Mouse (Mus musculus) CH12.LX (cell line): ENCODE measurements around the gene Ddr1. TPM values are rescaled to one million over a fixed set of nuclear protein-coding genes. Genes with fewer than 3 reads are reported as not detected.

Experiments used
- DNase-seq: peaks from one replicate; pipeline ENCODE4 v3.0.0-alpha.2; 2013; ENCODE audit errors: extremely low read depth
- H3K27ac ChIP-seq: 2 replicates; pipeline ENCODE4 v1.5.1; 2012; ENCODE audit warnings: low read depth, mild to moderate bottlenecking, control low read depth, moderate library complexity; ENCODE audit not compliant: insufficient read depth
- H3K27me3 ChIP-seq: replicated peaks from 2 replicates; pipeline ENCODE3; 2012; ENCODE audit warnings: inconsistent platforms
- H3K36me3 ChIP-seq, 2 experiments: replicated peaks in 1 of 2; 2 replicates each; pipeline versions ENCODE3 to v1.6.1; 2012; ENCODE audit warnings: inconsistent platforms in 1 of 2, low read length in 1 of 2, mild to moderate bottlenecking in 1 of 2, mixed read lengths in 1 of 2, moderate library complexity in 1 of 2; ENCODE audit not compliant: control insufficient read depth in 1 of 2, insufficient read depth in 1 of 2
- H3K4me1 ChIP-seq, 2 experiments: 2 replicates each; pipeline ENCODE4 v1.6.1; 2012; ENCODE audit warnings: inconsistent platforms in 1 of 2, moderate library complexity in 1 of 2; ENCODE audit not compliant: insufficient read depth in 2 of 2, control insufficient read depth in 1 of 2
- H3K4me2 ChIP-seq: 2 replicates; pipeline ENCODE4 v1.6.1; 2012; ENCODE audit warnings: low read depth, mild to moderate bottlenecking, control low read depth; ENCODE audit not compliant: poor library complexity, insufficient read depth, severe bottlenecking
- H3K4me3 ChIP-seq, 3 experiments: fragments of 150-350 bp in 1 of 3; sonication (generic) in 1 of 3; replicated peaks in 1 of 3; 2 replicates each; pipeline versions ENCODE3 to v1.5.1; 2011 to 2012; ENCODE audit warnings: low read depth in 2 of 3, low read length in 2 of 3, mild to moderate bottlenecking in 2 of 3, moderate library complexity in 2 of 3, control low read depth in 1 of 3, improper control_type of control experiment in 1 of 3, inconsistent platforms in 1 of 3, mixed read lengths in 1 of 3; ENCODE audit not compliant: poor library complexity in 1 of 3
- H3K79me2 ChIP-seq: replicated peaks from 2 replicates; pipeline ENCODE4 v1.6.1; 2012; ENCODE audit warnings: mild to moderate bottlenecking, moderate library complexity; ENCODE audit not compliant: control insufficient read depth, poor library complexity, insufficient read depth, severe bottlenecking; ENCODE audit errors: extremely low read depth
- H3K9ac ChIP-seq: 2 replicates; pipeline ENCODE4 v1.6.1; 2012; ENCODE audit warnings: low read depth, mild to moderate bottlenecking, control low read depth, moderate library complexity; ENCODE audit not compliant: insufficient read depth
- H3K9me3 ChIP-seq: replicated peaks from 2 replicates; pipeline ENCODE3; 2012; ENCODE audit warnings: low read length, inconsistent platforms, mixed read lengths
- BHLHE40 ChIP-seq: IDR thresholded peaks from 2 replicates; pipeline ENCODE4 v1.6.1; 2011; ENCODE audit warnings: mild to moderate bottlenecking, low read depth, low read length, improper control_type of control experiment
- CHD1 ChIP-seq: IDR thresholded peaks from 2 replicates; pipeline ENCODE4 v1.6.1; 2012; ENCODE audit warnings: low read depth, low read length, improper control_type of control experiment, inconsistent platforms
- CTCF ChIP-seq, 2 experiments: IDR thresholded peaks in 1 of 2; conservative IDR thresholded peaks in 1 of 2; 2 replicates each; pipeline ENCODE4 v1.5.1; 2011 to 2012; ENCODE audit warnings: low read depth in 2 of 2, low read length in 2 of 2, improper control_type of control experiment in 1 of 2, inconsistent platforms in 1 of 2, mild to moderate bottlenecking in 1 of 2, moderate library complexity in 1 of 2
- E2F4 ChIP-seq: IDR thresholded peaks from 2 replicates; pipeline ENCODE4 v1.6.1; 2011; ENCODE audit warnings: low read depth, low read length, improper control_type of control experiment; ENCODE audit not compliant: insufficient replicate concordance
- ELF1 ChIP-seq: IDR thresholded peaks from 2 replicates; pipeline ENCODE4 v1.6.1; 2014; ENCODE audit warnings: low read depth, mild to moderate bottlenecking, inconsistent platforms, low read length, improper control_type of control experiment
- ETS1 ChIP-seq: conservative IDR thresholded peaks from 2 replicates; pipeline ENCODE4 v1.6.1; 2012; ENCODE audit warnings: low read depth, mild to moderate bottlenecking, inconsistent platforms, low read length, improper control_type of control experiment, moderate library complexity
- IRF4 ChIP-seq: IDR thresholded peaks from 2 replicates; pipeline ENCODE4 v1.6.1; 2014; ENCODE audit warnings: low read depth, mild to moderate bottlenecking, inconsistent platforms, low read length, improper control_type of control experiment
- KAT2A ChIP-seq: IDR thresholded peaks from 2 replicates; pipeline ENCODE4 v1.6.1; 2012; ENCODE audit warnings: low read length, improper control_type of control experiment, inconsistent platforms; ENCODE audit not compliant: insufficient replicate concordance
- MAFK ChIP-seq: IDR thresholded peaks from 2 replicates; pipeline ENCODE4 v1.6.1; 2011; ENCODE audit warnings: low read length, improper control_type of control experiment; ENCODE audit not compliant: insufficient replicate concordance
- MAX ChIP-seq: IDR thresholded peaks from 2 replicates; pipeline ENCODE4 v1.6.1; 2011; ENCODE audit warnings: low read length, improper control_type of control experiment
- MAZ ChIP-seq: IDR thresholded peaks from 2 replicates; pipeline ENCODE4 v1.6.1; 2012; ENCODE audit warnings: low read depth, mild to moderate bottlenecking, inconsistent platforms, low read length, improper control_type of control experiment, moderate library complexity
- MEF2A ChIP-seq: IDR thresholded peaks from 2 replicates; pipeline ENCODE4 v1.6.1; 2014; ENCODE audit warnings: low read depth, mild to moderate bottlenecking, inconsistent platforms, low read length, improper control_type of control experiment, borderline replicate concordance
- MXI1 ChIP-seq: IDR thresholded peaks from 2 replicates; pipeline ENCODE4 v1.6.1; 2011; ENCODE audit warnings: mild to moderate bottlenecking, low read depth, low read length, improper control_type of control experiment
- PAX5 ChIP-seq: IDR thresholded peaks from 2 replicates; pipeline ENCODE4 v1.6.1; 2012; ENCODE audit warnings: low read length, inconsistent platforms, mixed read lengths
- POLR2A ChIP-seq: IDR thresholded peaks from 2 replicates; pipeline ENCODE4 v1.6.1; 2011; ENCODE audit warnings: low read depth, mild to moderate bottlenecking, improper control_type of control experiment, low read length
- RAD21 ChIP-seq: IDR thresholded peaks from 2 replicates; pipeline ENCODE4 v1.6.1; 2011; ENCODE audit warnings: low read depth, mild to moderate bottlenecking, low read length, improper control_type of control experiment, moderate library complexity
- RCOR1 ChIP-seq: conservative IDR thresholded peaks from 2 replicates; pipeline ENCODE4 v1.6.1; 2012; ENCODE audit warnings: low read depth, mild to moderate bottlenecking, inconsistent platforms, low read length, improper control_type of control experiment
- SMC3 ChIP-seq: IDR thresholded peaks from 2 replicates; pipeline ENCODE4 v1.6.1; 2011; ENCODE audit warnings: low read depth, low read length, improper control_type of control experiment
- TBP ChIP-seq: conservative IDR thresholded peaks from 2 replicates; pipeline ENCODE4 v1.6.1; 2011; ENCODE audit warnings: low read depth, low read length, improper control_type of control experiment
- TCF12 ChIP-seq: IDR thresholded peaks from 2 replicates; pipeline ENCODE4 v1.6.1; 2014; ENCODE audit warnings: low read depth, mild to moderate bottlenecking, inconsistent platforms, low read length, improper control_type of control experiment
- UBTF ChIP-seq: IDR thresholded peaks from 2 replicates; pipeline ENCODE4 v1.6.1; 2012; ENCODE audit warnings: low read depth, mild to moderate bottlenecking, inconsistent platforms, low read length, improper control_type of control experiment, moderate library complexity
- USF1 ChIP-seq: IDR thresholded peaks from 2 replicates; pipeline ENCODE4 v1.6.1; 2014; ENCODE audit warnings: low read depth, mild to moderate bottlenecking, inconsistent platforms, low read length, improper control_type of control experiment
- ZKSCAN1 ChIP-seq: IDR thresholded peaks from 2 replicates; pipeline ENCODE4 v1.6.1; 2012; ENCODE audit warnings: low read depth, inconsistent platforms, low read length, improper control_type of control experiment, borderline replicate concordance
- ZMIZ1 ChIP-seq: IDR thresholded peaks from 2 replicates; pipeline ENCODE4 v1.6.1; 2012; ENCODE audit warnings: low read depth, mild to moderate bottlenecking, inconsistent platforms, low read length, improper control_type of control experiment
- dilution Hi-C: fragments of 300-500 bp; cut with MboI; formaldehyde crosslinking; loops from 2 replicates; pipeline ENCODE4 v1.14.3; 2020; ENCODE audit warnings: low sequenced_read_pairs; ENCODE audit not compliant: extremely low pct_unique_long_range_greater_than_20kb, extremely low pct_ligation_motif_present
- in situ Hi-C: fragments of 300-500 bp; cut with MboI; formaldehyde crosslinking; loops from 3 replicates; pipeline ENCODE4 v1.14.3; 2019; ENCODE audit warnings: low sequenced_read_pairs, low pct_ligation_motif_present, low pct_unique_long_range_greater_than_20kb, mixed read lengths
- polyA plus RNA-seq: library from polyadenylated mRNA; unstranded; fragments of >175 nt; gene quantifications from 2 replicates; pipeline ENCODE4 v1.2.1, GENCODE M21; 2012; ENCODE audit warnings: low read depth; ENCODE audit not compliant: insufficient read length
- total RNA-seq, 2 experiments: library from RNA; depleted of rRNA; stranded (reverse); fragments of 300-350 nt in 1 of 2; fragments of >200 nt in 1 of 2; gene quantifications; 2 replicates each; pipeline ENCODE4 v1.2.3; 2012 to 2014

Gene Ddr1
- total and polyA plus RNA-seq, 3 experiments: 0.83 to 3.6 (median 3.1) TPM

DNA sequence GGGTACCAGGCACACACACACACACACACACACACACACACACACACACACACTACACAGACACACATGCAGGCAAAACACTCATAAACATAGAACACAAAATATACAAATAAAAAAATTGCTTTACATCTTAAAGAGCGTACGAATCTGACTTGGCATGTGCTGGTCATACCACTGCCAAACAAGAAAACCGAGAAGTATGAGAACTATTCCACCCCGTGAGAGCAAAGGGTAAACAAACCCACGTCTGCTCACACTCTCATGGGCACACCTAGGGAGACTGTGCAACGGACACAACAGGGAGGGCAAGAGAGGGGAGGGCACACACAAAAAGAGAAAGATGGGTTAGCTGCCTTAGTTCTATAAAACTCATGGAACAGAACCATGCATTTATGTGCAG is 7.7 kb downstream of the Ddr1 start:
- H3K4me2 ChIP-seq: no peak overlapping the region
- in situ Hi-C loops (no loop called here), dilution Hi-C loops (no loop called here)
- TF ChIP-seq E2F4: no peak
- no peak for TF ChIP-seq ZMIZ1
- no peak for TF ChIP-seq CTCF (conservative IDR thresholded peaks at IDR 0.05 in 1 of 2, IDR thresholded peaks at IDR 0.05 in 1 of 2; ENCODE audit: low read depth in 2 of 2, low read length in 2 of 2)
- no peak for TF ChIP-seq TBP
- TF ChIP-seq TCF12: no peak
- TF ChIP-seq UBTF: no peak
- no peak for TF ChIP-seq ELF1
- TF ChIP-seq MEF2A: no peak
- TF ChIP-seq PAX5: no peak
- no peak for TF ChIP-seq CHD1
- no peak for TF ChIP-seq MAFK
- no peak for TF ChIP-seq MAZ
- H3K4me3 ChIP-seq: no peak overlapping the region
- H3K4me1 ChIP-seq: peaks cover 5 to 31% of the 10 kb centered on the region in 2 experiments; a peak in 3 of 4 replicates
- no peak for DNase-seq
- no peaks in the 10 kb centered on the region for H3K36me3 ChIP-seq
- H3K9me3 ChIP-seq: peaks cover 5% of the 10 kb centered on the region
- no peaks in the 10 kb centered on the region for H3K79me2 ChIP-seq
- H3K9ac ChIP-seq: no peak overlapping the region
- H3K27me3 ChIP-seq: peaks cover 54% of the 10 kb centered on the region
- H3K27ac ChIP-seq: no peak overlapping the region

DNA sequence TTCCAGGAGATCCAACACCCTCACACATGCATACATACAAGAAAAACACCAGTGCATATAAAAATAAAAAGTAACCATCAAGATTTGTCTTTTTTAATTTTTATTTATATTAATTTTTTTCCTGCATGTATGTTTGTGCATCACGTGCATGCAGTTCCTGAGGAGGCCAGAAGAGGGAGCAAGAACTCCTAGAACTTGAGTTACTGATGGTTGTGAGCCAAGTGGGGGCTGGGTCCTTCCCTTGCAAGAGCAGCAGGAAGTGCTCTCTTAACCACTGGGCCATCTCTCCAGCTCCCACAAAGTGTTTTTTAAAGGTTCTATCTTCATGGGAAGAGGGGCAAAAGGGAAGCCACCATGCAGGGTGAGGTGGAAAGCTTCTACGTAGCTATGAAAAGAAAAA is 9.1 kb downstream of the Ddr1 start:
- Histone ChIP-seq H3K9ac (no peak overlapping the region), H3K36me3 (peaks cover 2 to 5% of the 10 kb centered on the region in 2 experiments), H3K4me2 (no peak overlapping the region), H3K27ac (no peak overlapping the region), H3K9me3 (peaks cover 5% of the 10 kb centered on the region), H3K79me2 (no peaks in the 10 kb centered on the region), H3K4me1 (peaks cover 5 to 19% of the 10 kb centered on the region in 2 experiments; a peak in 3 of 4 replicates), H3K27me3 (peaks cover 40% of the 10 kb centered on the region), H3K4me3 (no peak overlapping the region)
- DNase-seq: peak; percentile 45
- TF ChIP-seq KAT2A: no peak
- TF ChIP-seq MXI1: no peak
- TF ChIP-seq RCOR1: no peak
- TF ChIP-seq MEF2A: no peak
- no peak for TF ChIP-seq ZMIZ1
- no peak for TF ChIP-seq ETS1
- no peak for TF ChIP-seq USF1
- TF ChIP-seq SMC3: peak; percentile 30; the same call in 1 of the 2 replicates
- no peak for TF ChIP-seq MAX
- TF ChIP-seq CTCF (conservative IDR thresholded peaks at IDR 0.05 in 1 of 2, IDR thresholded peaks at IDR 0.05 in 1 of 2; ENCODE audit: low read depth in 2 of 2, low read length in 2 of 2): peak; percentile 14 to 54; a peak in 3 of 4 replicates
- TF ChIP-seq ZKSCAN1: no peak
- TF ChIP-seq UBTF: no peak
- peak; percentile 10 for TF ChIP-seq RAD21
- TF ChIP-seq IRF4: no peak
- no peak for TF ChIP-seq POLR2A
- TF ChIP-seq BHLHE40: no peak
- in situ Hi-C loops (no loop called here), dilution Hi-C loops (no loop called here)
